In genomic region chr2:115860141-115860480, GRCm38 (mm10) we compare ENCODE assay signal across 8 mouse cellular contexts.
DNase-seq lines count a peak whose midpoint lies in the region; ATAC-seq lines count a peak whose summit lies in the region.

No protein-coding gene starts in this region.

- H3K36me3 ChIP-seq in heart, embryonic 13.5 days, result peaks cover 18% of the 10 kb centered on the region
- no peaks in the 10 kb centered on the region; the same call in 1 of the 2 replicates for H3K36me3 ChIP-seq in forebrain, embryonic 11.5 days (ENCODE audit: control insufficient read depth, insufficient read depth, low read length)
- no peaks in the 10 kb centered on the region for H3K36me3 ChIP-seq in midbrain, embryonic 16.5 days (ENCODE audit: control insufficient read depth, insufficient read depth, low read length)

- DNase-seq in heart, postnatal 14 days, result no peak
- peak; percentile 61 for DNase-seq in forebrain, embryonic 11.5 days (ENCODE audit: low spot score)
- DNase-seq in kidney, postnatal 14 days, result peak; percentile 70
- DNase-seq in spleen, postnatal 10 days (ENCODE audit: low spot score in 2 of 2), result no peak
- no peak for DNase-seq in testis, postnatal 14 days (ENCODE audit: low spot score)
- no peak for DNase-seq in thymus, postnatal 4 days

- peak overlapping the region; percentile 81 for H3K9ac ChIP-seq in heart, embryonic 13.5 days
- peak overlapping the region; percentile 48 for H3K9ac ChIP-seq in forebrain, embryonic 11.5 days (ENCODE audit: low read length)
- no peak overlapping the region for H3K9ac ChIP-seq in midbrain, embryonic 16.5 days (ENCODE audit: low read depth, low read length)

- H3K4me1 ChIP-seq in heart, embryonic 13.5 days, result peaks cover 58% of the 10 kb centered on the region
- peaks cover 21% of the 10 kb centered on the region for H3K4me1 ChIP-seq in forebrain, embryonic 11.5 days (replicated peaks; ENCODE audit: control insufficient read depth, insufficient read depth, low read length)
- H3K4me1 ChIP-seq in midbrain, embryonic 16.5 days (ENCODE audit: control insufficient read depth, insufficient read depth, low read length), result peaks cover 11% of the 10 kb centered on the region

- no peak for ATAC-seq in heart, embryonic 13.5 days (ENCODE audit: extremely low read depth, insufficient number of reproducible peaks, low FRiP score, low TSS enrichment)
- ATAC-seq in forebrain, embryonic 11.5 days (replicated peaks; ENCODE audit: low FRiP score), result no peak
- peak; percentile 38; the same call in 1 of the 2 replicates for ATAC-seq in midbrain, embryonic 16.5 days

- WGBS in heart, embryonic 13.5 days, result 1% methylated on average over 15 of the region's 15 CpGs
- WGBS in forebrain, embryonic 11.5 days, result 0% methylated on average over 15 of the region's 15 CpGs
- WGBS in midbrain, embryonic 16.5 days, result under 1% methylated on average over 15 of the region's 15 CpGs

- intact Hi-C loops in heart, postnatal 14 days (cut with DNase I), result no loop called here

- peak overlapping the region; percentile 51 for H3K4me3 ChIP-seq in heart, embryonic 13.5 days
- H3K4me3 ChIP-seq in forebrain, embryonic 11.5 days (ENCODE audit: low read depth, low read length), result peak overlapping the region; percentile 22
- H3K4me3 ChIP-seq in midbrain, embryonic 16.5 days (ENCODE audit: low read depth, low read length), result no peak overlapping the region; the same call in 1 of the 2 replicates

- peak overlapping the region; percentile 84 for H3K4me2 ChIP-seq in heart, embryonic 13.5 days
- peak overlapping the region; percentile 60 for H3K4me2 ChIP-seq in forebrain, embryonic 11.5 days (ENCODE audit: low read depth, low read length, severe bottlenecking)
- peak overlapping the region; percentile 32 for H3K4me2 ChIP-seq in midbrain, embryonic 16.5 days (ENCODE audit: low read length)

- H3K9me3 ChIP-seq in heart, embryonic 13.5 days, result no peaks in the 10 kb centered on the region
- no peaks in the 10 kb centered on the region for H3K9me3 ChIP-seq in forebrain, embryonic 11.5 days (ENCODE audit: control insufficient read depth, low read length)
- no peaks in the 10 kb centered on the region for H3K9me3 ChIP-seq in midbrain, embryonic 16.5 days (replicated peaks; ENCODE audit: control insufficient read depth, low read length, poor library complexity, severe bottlenecking)

- H3K27me3 ChIP-seq in heart, embryonic 13.5 days (replicated peaks), result peaks cover 13% of the 10 kb centered on the region
- H3K27me3 ChIP-seq in forebrain, embryonic 11.5 days (ENCODE audit: control insufficient read depth, insufficient read depth, low read length), result peaks cover 3% of the 10 kb centered on the region; the same call in 1 of the 2 replicates
- peaks cover 6% of the 10 kb centered on the region for H3K27me3 ChIP-seq in midbrain, embryonic 16.5 days (ENCODE audit: control insufficient read depth, insufficient read depth, low read depth, low read length)

- peak overlapping the region; percentile 79 for H3K27ac ChIP-seq in heart, embryonic 13.5 days (replicated peaks)
- peak overlapping the region; percentile 50; the same call in 1 of the 2 replicates for H3K27ac ChIP-seq in forebrain, embryonic 11.5 days (ENCODE audit: low read depth, low read length)
- peak overlapping the region; percentile 72 for H3K27ac ChIP-seq in midbrain, embryonic 16.5 days (ENCODE audit: low read length)

Comparison
In these comparisons a context has a peak if more than half of its experiments do, and no peak if none do; other contexts are left out.
1. H3K4me2 ChIP-seq: peak in every context shown above with its lines; median percentile 84 in heart, embryonic 13.5 days; 60 in forebrain, embryonic 11.5 days; 32 in midbrain, embryonic 16.5 days.
2. DNase-seq: peak in forebrain, embryonic 11.5 days (single experiment) and kidney, postnatal 14 days (single experiment); none in heart, postnatal 14 days (0 of 2), spleen, postnatal 10 days (0 of 2), testis, postnatal 14 days (single experiment) and thymus, postnatal 4 days (single experiment).
3. Peak in every context shown above with its lines, with median percentiles within 50 percentile points of each other: H3K27ac ChIP-seq.